Mouse (Mus musculus): ENCODE data around the gene Mia2. TPM values are rescaled to one million over a fixed set of nuclear protein-coding genes. Genes with fewer than 3 reads are reported as not detected.

Mia2 gene
- total RNA-seq, 2 experiments from 2014 or later = 86.1 to 96.0 TPM

- DNase-seq (ENCODE audit: low spot score) = no peak
- intact Hi-C loops (cut with DNase I) = no loop called here
Measured at GRCm38 (mm10) chr12:59086171-59086570, 9.4 kb upstream of the Mia2 start.

- intact Hi-C loops (cut with DNase I) = no loop called here
- no peak for DNase-seq (ENCODE audit: low spot score)
Measured at GRCm38 (mm10) chr12:59093543-59093942, 2.1 kb upstream of the Mia2 start.

- no peak for DNase-seq (ENCODE audit: low spot score)
- intact Hi-C loops (cut with DNase I) = no loop called here
Measured at GRCm38 (mm10) chr12:59104771-59105170, 9.2 kb downstream of the Mia2 start.

GRCm38 (mm10) chr12:59105914-59106313 lies 10.3 kb downstream of the Mia2 start:
- DNase-seq (ENCODE audit: low spot score) = no peak
- intact Hi-C loops (cut with DNase I) = no loop called here

GRCm38 (mm10) chr12:59106491-59106890 lies 10.9 kb downstream of the Mia2 start:
- no peak for DNase-seq (ENCODE audit: low spot score)
- intact Hi-C loops (cut with DNase I) = no loop called here

GRCm38 (mm10) chr12:59107926-59108325 lies 12.3 kb downstream of the Mia2 start:
- DNase-seq (ENCODE audit: low spot score) = no peak
- intact Hi-C loops (cut with DNase I) = no loop called here

- DNase-seq (ENCODE audit: low spot score) = no peak
- intact Hi-C loops (cut with DNase I) = no loop called here
Measured at GRCm38 (mm10) chr12:59117184-59117583, 21.6 kb downstream of the Mia2 start.

GRCm38 (mm10) chr12:59125426-59125825 lies 29.8 kb downstream of the Mia2 start:
- intact Hi-C loops (cut with DNase I) = no loop called here
- no peak for DNase-seq (ENCODE audit: low spot score)

GRCm38 (mm10) chr12:59128501-59128900 lies 32.9 kb downstream of the Mia2 start:
- no peak for DNase-seq (ENCODE audit: low spot score)
- intact Hi-C loops (cut with DNase I) = loop anchor here (2.0 kb wide), 1 partner anchor 62 kb away; the partner anchor contains the start of gene Pnn

GRCm38 (mm10) chr12:59129038-59129437 lies 33.4 kb downstream of the Mia2 start:
- DNase-seq (ENCODE audit: low spot score) = no peak
- intact Hi-C loops (cut with DNase I) = loop anchor here (2.0 kb wide), 1 partner anchor 62 kb away; the partner anchor contains the start of gene Pnn

GRCm38 (mm10) chr12:59129592-59129991 lies 34.0 kb downstream of the Mia2 start:
- intact Hi-C loops (cut with DNase I) = loop anchor here (2.0 kb wide), 1 partner anchor 63 kb away; the partner anchor contains the start of gene Pnn
- DNase-seq (ENCODE audit: low spot score) = no peak

- intact Hi-C loops (cut with DNase I) = loop anchor here (2.0 to 5.0 kb wide), 3 partner anchors 69 to 117 kb away; partner anchors contain the start of genes Fbxo33, Gemin2, Sec23a and Trappc6b
- DNase-seq (ENCODE audit: low spot score) = no peak
Measured at GRCm38 (mm10) chr12:59130249-59130648, 34.6 kb downstream of the Mia2 start.

- peak; percentile 91 for DNase-seq (ENCODE audit: low spot score)
- intact Hi-C loops (cut with DNase I) = loop anchor here (2.0 to 5.0 kb wide), 3 partner anchors 70 to 118 kb away; partner anchors contain the start of genes Fbxo33, Gemin2, Sec23a and Trappc6b
Measured at GRCm38 (mm10) chr12:59130651-59131577, 35.3 kb downstream of the Mia2 start.

GRCm38 (mm10) chr12:59131578-59131946 lies 36.0 kb downstream of the Mia2 start:
- DNase-seq (ENCODE audit: low spot score) = no peak
- intact Hi-C loops (cut with DNase I) = loop anchor here (2.0 to 5.0 kb wide), 3 partner anchors 71 to 119 kb away; partner anchors contain the start of genes Fbxo33, Gemin2, Sec23a and Trappc6b

GRCm38 (mm10) chr12:59132462-59132861 lies 36.9 kb downstream of the Mia2 start:
- intact Hi-C loops (cut with DNase I) = loop anchor here (5.0 kb wide), 1 partner anchor 85 kb away; the partner anchor contains the start of gene Fbxo33
- DNase-seq (ENCODE audit: low spot score) = no peak

GRCm38 (mm10) chr12:59132940-59133339 lies 37.3 kb downstream of the Mia2 start:
- DNase-seq (ENCODE audit: low spot score) = no peak
- intact Hi-C loops (cut with DNase I) = loop anchor here (5.0 kb wide), 1 partner anchor 84 kb away; the partner anchor contains the start of gene Fbxo33

- no peak for DNase-seq (ENCODE audit: low spot score)
- intact Hi-C loops (cut with DNase I) = loop anchor here (5.0 kb wide), 1 partner anchor 84 kb away; the partner anchor contains the start of gene Fbxo33
Measured at GRCm38 (mm10) chr12:59133437-59133999, 37.9 kb downstream of the Mia2 start.

- intact Hi-C loops (cut with DNase I) = no loop called here
- no peak for DNase-seq (ENCODE audit: low spot score)
Measured at GRCm38 (mm10) chr12:59135096-59135495, 39.5 kb downstream of the Mia2 start.

GRCm38 (mm10) chr12:59135533-59136300 lies 40.1 kb downstream of the Mia2 start:
- DNase-seq (ENCODE audit: low spot score) = no peak
- intact Hi-C loops (cut with DNase I) = no loop called here

GRCm38 (mm10) chr12:59137031-59137430 lies 41.4 kb downstream of the Mia2 start:
- no peak for DNase-seq (ENCODE audit: low spot score)
- intact Hi-C loops (cut with DNase I) = no loop called here
